Mouse (Mus musculus): ENCODE results near the gene Haus6.
A peak's percentile ranks its signal among the peaks of the same experiment; 100 is the strongest.
"Not testable (repeated sequence)": the region's sequence is repeated elsewhere in the genome, so short reads cannot be mapped to it uniquely, and the experiment has no call there.

The Haus6 gene

GRCm38 (mm10) chr4:86611524-86612288 lies at the start of gene Haus6:
Haus6 (minus strand) TSS chr4:86612055.
- H3K27me3 ChIP-seq (ENCODE audit: control insufficient read depth, insufficient read depth, low read length, poor library complexity, severe bottlenecking) = no peaks in the 10 kb centered on the region
- no peaks in the 10 kb centered on the region for H3K36me3 ChIP-seq (ENCODE audit: control insufficient read depth, insufficient read depth, low read length, poor library complexity, severe bottlenecking)
- DNase-seq (ENCODE audit: low read depth, low spot score) = peak; percentile 98

- no peak for DNase-seq (ENCODE audit: low read depth, low spot score)
- Histone ChIP-seq H3K36me3 (ENCODE audit: control insufficient read depth, insufficient read depth, low read length, poor library complexity, severe bottlenecking) (peaks cover 4% of the 10 kb centered on the region), H3K27me3 (ENCODE audit: control insufficient read depth, insufficient read depth, low read length, poor library complexity, severe bottlenecking) (no peaks in the 10 kb centered on the region)
Observed at GRCm38 (mm10) chr4:86657176-86657575, 45.3 kb upstream of the Haus6 start.

GRCm38 (mm10) chr4:86656410-86656809 lies 44.6 kb upstream of the Haus6 start:
- DNase-seq (ENCODE audit: low read depth, low spot score); H3K36me3 ChIP-seq (ENCODE audit: control insufficient read depth, insufficient read depth, low read length, poor library complexity, severe bottlenecking); H3K27me3 ChIP-seq (ENCODE audit: control insufficient read depth, insufficient read depth, low read length, poor library complexity, severe bottlenecking): not testable (repeated sequence)

GRCm38 (mm10) chr4:86651686-86652384 lies 40.0 kb upstream of the Haus6 start:
- peak; percentile 9 for DNase-seq (ENCODE audit: low read depth, low spot score)
- Histone ChIP-seq H3K27me3 (ENCODE audit: control insufficient read depth, insufficient read depth, low read length, poor library complexity, severe bottlenecking) (no peaks in the 10 kb centered on the region), H3K36me3 (ENCODE audit: control insufficient read depth, insufficient read depth, low read length, poor library complexity, severe bottlenecking) (no peaks in the 10 kb centered on the region)

GRCm38 (mm10) chr4:86648394-86648793 lies 36.5 kb upstream of the Haus6 start:
- H3K27me3 ChIP-seq (ENCODE audit: control insufficient read depth, insufficient read depth, low read length, poor library complexity, severe bottlenecking); DNase-seq (ENCODE audit: low read depth, low spot score); H3K36me3 ChIP-seq (ENCODE audit: control insufficient read depth, insufficient read depth, low read length, poor library complexity, severe bottlenecking): not testable (repeated sequence)

- not testable (repeated sequence) for DNase-seq (ENCODE audit: low read depth, low spot score); H3K36me3 ChIP-seq (ENCODE audit: control insufficient read depth, insufficient read depth, low read length, poor library complexity, severe bottlenecking); H3K27me3 ChIP-seq (ENCODE audit: control insufficient read depth, insufficient read depth, low read length, poor library complexity, severe bottlenecking)
Observed at GRCm38 (mm10) chr4:86637561-86637960, 25.7 kb upstream of the Haus6 start.

- not testable (repeated sequence) for H3K36me3 ChIP-seq (ENCODE audit: control insufficient read depth, insufficient read depth, low read length, poor library complexity, severe bottlenecking); H3K27me3 ChIP-seq (ENCODE audit: control insufficient read depth, insufficient read depth, low read length, poor library complexity, severe bottlenecking); DNase-seq (ENCODE audit: low read depth, low spot score)
Observed at GRCm38 (mm10) chr4:86634873-86635272, 23.0 kb upstream of the Haus6 start.

- not testable (repeated sequence) for DNase-seq (ENCODE audit: low read depth, low spot score); H3K27me3 ChIP-seq (ENCODE audit: control insufficient read depth, insufficient read depth, low read length, poor library complexity, severe bottlenecking); H3K36me3 ChIP-seq (ENCODE audit: control insufficient read depth, insufficient read depth, low read length, poor library complexity, severe bottlenecking)
Observed at GRCm38 (mm10) chr4:86634312-86634711, 22.5 kb upstream of the Haus6 start.

- H3K36me3 ChIP-seq (ENCODE audit: control insufficient read depth, insufficient read depth, low read length, poor library complexity, severe bottlenecking); H3K27me3 ChIP-seq (ENCODE audit: control insufficient read depth, insufficient read depth, low read length, poor library complexity, severe bottlenecking); DNase-seq (ENCODE audit: low read depth, low spot score): not testable (repeated sequence)
Observed at GRCm38 (mm10) chr4:86632556-86632955, 20.7 kb upstream of the Haus6 start.

- DNase-seq (ENCODE audit: low read depth, low spot score) = no peak
- Histone ChIP-seq H3K27me3 (ENCODE audit: control insufficient read depth, insufficient read depth, low read length, poor library complexity, severe bottlenecking) (no peaks in the 10 kb centered on the region), H3K36me3 (ENCODE audit: control insufficient read depth, insufficient read depth, low read length, poor library complexity, severe bottlenecking) (no peaks in the 10 kb centered on the region)
Observed at GRCm38 (mm10) chr4:86631831-86632230, 20.0 kb upstream of the Haus6 start.

GRCm38 (mm10) chr4:86626496-86626895 lies 14.6 kb upstream of the Haus6 start:
- not testable (repeated sequence) for H3K36me3 ChIP-seq (ENCODE audit: control insufficient read depth, insufficient read depth, low read length, poor library complexity, severe bottlenecking); DNase-seq (ENCODE audit: low read depth, low spot score); H3K27me3 ChIP-seq (ENCODE audit: control insufficient read depth, insufficient read depth, low read length, poor library complexity, severe bottlenecking)

GRCm38 (mm10) chr4:86625463-86625862 lies 13.6 kb upstream of the Haus6 start:
- DNase-seq (ENCODE audit: low read depth, low spot score) = no peak
- H3K27me3 ChIP-seq (ENCODE audit: control insufficient read depth, insufficient read depth, low read length, poor library complexity, severe bottlenecking) = no peaks in the 10 kb centered on the region
- no peaks in the 10 kb centered on the region for H3K36me3 ChIP-seq (ENCODE audit: control insufficient read depth, insufficient read depth, low read length, poor library complexity, severe bottlenecking)

- DNase-seq (ENCODE audit: low read depth, low spot score); H3K27me3 ChIP-seq (ENCODE audit: control insufficient read depth, insufficient read depth, low read length, poor library complexity, severe bottlenecking); H3K36me3 ChIP-seq (ENCODE audit: control insufficient read depth, insufficient read depth, low read length, poor library complexity, severe bottlenecking): not testable (repeated sequence)
Observed at GRCm38 (mm10) chr4:86622532-86622931, 10.7 kb upstream of the Haus6 start.

GRCm38 (mm10) chr4:86622116-86622515 lies 10.3 kb upstream of the Haus6 start:
- no peak for DNase-seq (ENCODE audit: low read depth, low spot score)
- Histone ChIP-seq H3K27me3 (ENCODE audit: control insufficient read depth, insufficient read depth, low read length, poor library complexity, severe bottlenecking) (no peaks in the 10 kb centered on the region), H3K36me3 (ENCODE audit: control insufficient read depth, insufficient read depth, low read length, poor library complexity, severe bottlenecking) (no peaks in the 10 kb centered on the region)

GRCm38 (mm10) chr4:86620506-86620905 lies 8.7 kb upstream of the Haus6 start:
- H3K27me3 ChIP-seq (ENCODE audit: control insufficient read depth, insufficient read depth, low read length, poor library complexity, severe bottlenecking) = no peaks in the 10 kb centered on the region
- DNase-seq (ENCODE audit: low read depth, low spot score) = no peak
- no peaks in the 10 kb centered on the region for H3K36me3 ChIP-seq (ENCODE audit: control insufficient read depth, insufficient read depth, low read length, poor library complexity, severe bottlenecking)

All from splenic B cell, adult 2 months (primary cell).